Mouse (Mus musculus): ENCODE results near the gene Cabp4. TPM values are rescaled to one million over a fixed set of nuclear protein-coding genes. Genes with fewer than 3 reads are reported as not detected.

Gene Cabp4
- total and polyA plus RNA-seq, 3 experiments = 2.8 to 11.8 (median 6.4) TPM

- no peak for TF ChIP-seq USF1 (IDR thresholded peaks at IDR 0.05; ENCODE audit: low read depth, low read length)
Measured at GRCm38 (mm10) chr19:4144550-4145498, 991 bp upstream of the Cabp4 start (continued).

- Histone ChIP-seq H3K9me3 (replicated peaks; ENCODE audit: low read length) (peaks cover 5% of the 10 kb centered on the region), H3K9ac (ENCODE audit: insufficient read depth, low read depth) (no peak overlapping the region), H3K79me2 (replicated peaks; ENCODE audit: control insufficient read depth, extremely low read depth, insufficient read depth, poor library complexity, severe bottlenecking) (no peaks in the 10 kb centered on the region), H3K36me3 (replicated peaks in 1 of 2; ENCODE audit: control insufficient read depth in 1 of 2, insufficient read depth in 1 of 2, low read length in 1 of 2) (peaks cover 0 to 39% of the 10 kb centered on the region in 2 experiments), H3K27me3 (replicated peaks) (no peaks in the 10 kb centered on the region), H3K27ac (ENCODE audit: insufficient read depth, low read depth) (no peak overlapping the region), H3K4me2 (ENCODE audit: insufficient read depth, low read depth, poor library complexity, severe bottlenecking) (no peak overlapping the region), H3K4me3 (replicated peaks in 1 of 3; ENCODE audit: low read depth in 2 of 3, low read length in 2 of 3, poor library complexity in 1 of 3) (peak overlapping the region in 1 of 3 experiments; percentile 57), H3K4me1 (ENCODE audit: control insufficient read depth in 1 of 2, insufficient read depth in 2 of 2) (peaks cover 46 to 93% of the 10 kb centered on the region in 2 experiments)
- no peak for DNase-seq (ENCODE audit: extremely low read depth)
- TF ChIP-seq ETS1 (conservative IDR thresholded peaks at IDR 0.05; ENCODE audit: low read depth, low read length) (no peak), UBTF (IDR thresholded peaks at IDR 0.05; ENCODE audit: low read depth, low read length) (no peak), USF1 (IDR thresholded peaks at IDR 0.05; ENCODE audit: low read depth, low read length) (no peak), TCF12 (IDR thresholded peaks at IDR 0.05; ENCODE audit: low read depth, low read length) (no peak), ZC3H11A (IDR thresholded peaks at IDR 0.05; ENCODE audit: low read depth, low read length) (no peak), POLR2A (IDR thresholded peaks at IDR 0.05; ENCODE audit: low read depth, low read length) (no peak)
- in situ Hi-C loops (cut with MboI; ENCODE audit: low pct_ligation_motif_present, low pct_unique_long_range_greater_than_20kb, low sequenced_read_pairs) (no loop called here), dilution Hi-C loops (cut with MboI; ENCODE audit: extremely low pct_ligation_motif_present, extremely low pct_unique_long_range_greater_than_20kb, low sequenced_read_pairs) (no loop called here)
Measured at GRCm38 (mm10) chr19:4142416-4143173, 1.2 kb downstream of the Cabp4 start.

GRCm38 (mm10) chr19:4140147-4140546, 3.7 kb downstream of the Cabp4 start:
- dilution Hi-C loops (cut with MboI; ENCODE audit: extremely low pct_ligation_motif_present, extremely low pct_unique_long_range_greater_than_20kb, low sequenced_read_pairs) = no loop called here
- no peak overlapping the region for H3K4me3 ChIP-seq (replicated peaks in 1 of 3; ENCODE audit: low read depth in 2 of 3, low read length in 2 of 3, poor library complexity in 1 of 3)
- H3K9me3 ChIP-seq (replicated peaks; ENCODE audit: low read length) = no peaks in the 10 kb centered on the region
- no peaks in the 10 kb centered on the region for H3K27me3 ChIP-seq (replicated peaks)
- H3K9ac ChIP-seq (ENCODE audit: insufficient read depth, low read depth) = no peak overlapping the region
- H3K4me2 ChIP-seq (ENCODE audit: insufficient read depth, low read depth, poor library complexity, severe bottlenecking) = no peak overlapping the region
- H3K79me2 ChIP-seq (replicated peaks; ENCODE audit: control insufficient read depth, extremely low read depth, insufficient read depth, poor library complexity, severe bottlenecking) = no peaks in the 10 kb centered on the region
- no peak for DNase-seq (ENCODE audit: extremely low read depth)
- in situ Hi-C loops (cut with MboI; ENCODE audit: low pct_ligation_motif_present, low pct_unique_long_range_greater_than_20kb, low sequenced_read_pairs) = no loop called here
- peaks cover 49 to 91% of the 10 kb centered on the region in 2 experiments for H3K4me1 ChIP-seq (ENCODE audit: control insufficient read depth in 1 of 2, insufficient read depth in 2 of 2)
- TF ChIP-seq BHLHE40 (IDR thresholded peaks at IDR 0.05; ENCODE audit: low read depth, low read length) (no peak), CTCF (conservative IDR thresholded peaks at IDR 0.05 in 1 of 2, IDR thresholded peaks at IDR 0.05 in 1 of 2; ENCODE audit: low read depth in 2 of 2, low read length in 2 of 2) (no peak), ZC3H11A (IDR thresholded peaks at IDR 0.05; ENCODE audit: low read depth, low read length) (no peak), TBP (conservative IDR thresholded peaks at IDR 0.05; ENCODE audit: low read depth, low read length) (no peak), JUN (IDR thresholded peaks at IDR 0.05; ENCODE audit: insufficient read depth, low read depth, low read length) (no peak), PAX5 (IDR thresholded peaks at IDR 0.05; ENCODE audit: low read length) (no peak)
- no peak overlapping the region for H3K27ac ChIP-seq (ENCODE audit: insufficient read depth, low read depth)
- peaks cover 0 to 49% of the 10 kb centered on the region in 2 experiments for H3K36me3 ChIP-seq (replicated peaks in 1 of 2; ENCODE audit: control insufficient read depth in 1 of 2, insufficient read depth in 1 of 2, low read length in 1 of 2)

Measured in CH12.LX (cell line).